Mouse (Mus musculus) ES-E14 (cell line): Measurements from ENCODE around the gene Bud31.

ENCODE experiments used
- CHD2 ChIP-seq: IDR thresholded peaks from 2 replicates; pipeline ENCODE4 v1.6.1; 2014; ENCODE audit warnings: mild to moderate bottlenecking, low read depth, low read length, inconsistent platforms
- HCFC1 ChIP-seq: IDR thresholded peaks from 2 replicates; pipeline ENCODE4 v1.6.1; 2012; ENCODE audit warnings: low read length, inconsistent platforms, borderline replicate concordance; ENCODE audit not compliant: insufficient read depth
- MAFK ChIP-seq: IDR thresholded peaks from 2 replicates; pipeline ENCODE4 v1.6.1; 2014; ENCODE audit warnings: mild to moderate bottlenecking, low read depth, low read length, inconsistent platforms; ENCODE audit not compliant: insufficient read depth
- ZC3H11A ChIP-seq: IDR thresholded peaks from 2 replicates; pipeline ENCODE4 v1.6.1; 2012; ENCODE audit warnings: low read depth, mild to moderate bottlenecking, inconsistent platforms, low read length, borderline replicate concordance
- ZNF384 ChIP-seq: IDR thresholded peaks from 2 replicates; pipeline ENCODE4 v1.6.1; 2012; ENCODE audit warnings: low read depth, low read length, inconsistent platforms

DNA sequence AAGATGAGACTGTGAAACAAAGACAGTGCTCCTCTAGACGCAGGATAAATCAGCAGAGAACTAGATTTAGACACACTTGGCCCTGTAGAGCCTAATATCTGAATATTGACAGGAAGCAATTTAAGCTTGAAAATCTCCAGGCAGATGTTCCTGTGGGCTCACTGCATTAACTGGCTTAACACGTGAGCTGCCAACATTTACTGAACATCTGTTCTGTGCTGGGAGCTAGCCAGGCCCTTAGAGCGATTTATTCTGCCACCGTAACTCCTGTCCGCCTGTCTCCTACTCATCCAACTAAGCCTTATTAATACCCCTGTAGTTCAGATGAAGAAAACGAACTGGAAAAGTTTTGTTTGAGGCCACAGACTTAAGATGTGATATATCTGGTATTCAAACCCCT lies 1.3 kb upstream of the Bud31 start:
- no peak for TF ChIP-seq ZNF384
- TF ChIP-seq CHD2: no peak
- TF ChIP-seq HCFC1: no peak
- TF ChIP-seq ZC3H11A: no peak
- TF ChIP-seq MAFK: no peak
